Mouse (Mus musculus) hindbrain, embryonic 10.5 days (tissue): ENCODE measurements at regions not wholly inside any gene's neighbourhood (a gene's known extent, or its start where the extent isn't known, plus 50 kb on each side); places are given as distances from the start of the nearest gene placed in this dataset.

ENCODE experiments used
- DNase-seq: peaks from one replicate; pipeline ENCODE4 v3.0.0-alpha.2; 2017; ENCODE audit warnings: low spot score
- H3K27ac ChIP-seq: fragments of 300-500 bp; sonication (generic); 2 replicates; pipeline ENCODE4 v1.5.1; 2016; ENCODE audit warnings: mild to moderate bottlenecking, moderate library complexity
- H3K27me3 ChIP-seq: fragments of 300-500 bp; sonication (generic); 2 replicates; pipeline ENCODE4 v1.6.1; 2016; ENCODE audit warnings: mild to moderate bottlenecking; ENCODE audit not compliant: poor library complexity, insufficient read depth, severe bottlenecking
- H3K36me3 ChIP-seq: fragments of 300-500 bp; sonication (generic); 2 replicates; pipeline ENCODE4 v1.6.1; 2016; ENCODE audit warnings: mild to moderate bottlenecking, moderate library complexity
- H3K4me1 ChIP-seq: fragments of 300-500 bp; sonication (generic); replicated peaks from 2 replicates; pipeline ENCODE4 v1.6.1; 2016; ENCODE audit warnings: mild to moderate bottlenecking
- H3K4me3 ChIP-seq: fragments of 300-500 bp; sonication (generic); 2 replicates; pipeline ENCODE4 v1.5.1; 2016; ENCODE audit warnings: mild to moderate bottlenecking, moderate library complexity
- H3K9me3 ChIP-seq: fragments of 300-500 bp; sonication (generic); 2 replicates; pipeline ENCODE4 v1.6.1; 2016; ENCODE audit warnings: mild to moderate bottlenecking, moderate library complexity
- WGBS: fragments of 180-500 bp; shearing (Covaris S2); methylation state at CpG from one replicate; pipeline ENCODE4 v1.1.7; 2016; 5-methylcytosine and 5-hydroxymethylcytosine counted together

GRCm38 (mm10) chr4:56275836-56276235, 464.0 kb upstream of the Gm26657 start:
- WGBS = 88% methylated on average over 3 of the region's 3 CpGs
- no peak for DNase-seq
- no peaks in the 10 kb centered on the region for H3K36me3 ChIP-seq
- H3K4me1 ChIP-seq = no peaks in the 10 kb centered on the region
- H3K27me3 ChIP-seq = no peaks in the 10 kb centered on the region
- H3K27ac ChIP-seq = no peak overlapping the region
- no peaks in the 10 kb centered on the region for H3K9me3 ChIP-seq
- H3K4me3 ChIP-seq = no peak overlapping the region

GRCm38 (mm10) chr4:56271390-56271789, 468.5 kb upstream of the Gm26657 start:
- Histone ChIP-seq H3K27me3 (no peaks in the 10 kb centered on the region), H3K27ac (no peak overlapping the region), H3K36me3 (no peaks in the 10 kb centered on the region), H3K9me3 (no peaks in the 10 kb centered on the region), H3K4me3 (no peak overlapping the region), H3K4me1 (no peaks in the 10 kb centered on the region)
- 95% methylated on average over 4 of the region's 4 CpGs for WGBS
- no peak for DNase-seq

GRCm38 (mm10) chr4:56264626-56265025, 475.2 kb upstream of the Gm26657 start:
- H3K27ac ChIP-seq = no peak overlapping the region
- no peaks in the 10 kb centered on the region for H3K4me1 ChIP-seq
- no peaks in the 10 kb centered on the region for H3K27me3 ChIP-seq
- H3K36me3 ChIP-seq = no peaks in the 10 kb centered on the region
- no peaks in the 10 kb centered on the region for H3K9me3 ChIP-seq
- no peak overlapping the region for H3K4me3 ChIP-seq
- DNase-seq = no peak
- 91% methylated on average over 4 of the region's 4 CpGs for WGBS

- no peak for DNase-seq
- Histone ChIP-seq H3K36me3 (no peaks in the 10 kb centered on the region), H3K9me3 (no peaks in the 10 kb centered on the region), H3K27ac (no peak overlapping the region), H3K4me1 (no peaks in the 10 kb centered on the region), H3K27me3 (no peaks in the 10 kb centered on the region), H3K4me3 (no peak overlapping the region)
Observed at GRCm38 (mm10) chr4:56263822-56264221, 476.0 kb upstream of the Gm26657 start.

- H3K4me1 ChIP-seq = no peaks in the 10 kb centered on the region
- H3K27me3 ChIP-seq = no peaks in the 10 kb centered on the region
- H3K4me3 ChIP-seq = no peak overlapping the region
- H3K27ac ChIP-seq = no peak overlapping the region
- no peak for DNase-seq
- no peaks in the 10 kb centered on the region for H3K9me3 ChIP-seq
- H3K36me3 ChIP-seq = no peaks in the 10 kb centered on the region
- whole genome bisulfite sequencing = 87% methylated on average over 1 of the region's 1 CpGs
Observed at GRCm38 (mm10) chr4:56262589-56262988, 477.3 kb upstream of the Gm26657 start.

- Histone ChIP-seq H3K4me3 (no peak overlapping the region), H3K27me3 (no peaks in the 10 kb centered on the region), H3K9me3 (no peaks in the 10 kb centered on the region), H3K27ac (no peak overlapping the region), H3K4me1 (no peaks in the 10 kb centered on the region), H3K36me3 (no peaks in the 10 kb centered on the region)
- DNase-seq = no peak
- 91% methylated on average over 5 of the region's 5 CpGs for WGBS
Observed at GRCm38 (mm10) chr4:56261992-56262391, 477.9 kb upstream of the Gm26657 start.

- H3K36me3 ChIP-seq = no peaks in the 10 kb centered on the region
- H3K27ac ChIP-seq = no peak overlapping the region
- 48% methylated on average over 1 of the region's 1 CpGs for WGBS
- no peaks in the 10 kb centered on the region for H3K9me3 ChIP-seq
- H3K4me3 ChIP-seq = no peak overlapping the region
- no peaks in the 10 kb centered on the region for H3K4me1 ChIP-seq
- H3K27me3 ChIP-seq = no peaks in the 10 kb centered on the region
- no peak for DNase-seq
Observed at GRCm38 (mm10) chr4:56252375-56252774, 487.5 kb upstream of the Gm26657 start.

GRCm38 (mm10) chr4:56251766-56252165, 488.1 kb upstream of the Gm26657 start:
- 80% methylated on average over 2 of the region's 2 CpGs for WGBS
- H3K4me1 ChIP-seq = no peaks in the 10 kb centered on the region
- no peaks in the 10 kb centered on the region for H3K9me3 ChIP-seq
- no peaks in the 10 kb centered on the region for H3K36me3 ChIP-seq
- H3K27ac ChIP-seq = no peak overlapping the region
- no peak overlapping the region for H3K4me3 ChIP-seq
- DNase-seq = no peak
- H3K27me3 ChIP-seq = no peaks in the 10 kb centered on the region

- no peak for DNase-seq
- Histone ChIP-seq H3K9me3 (no peaks in the 10 kb centered on the region), H3K4me3 (no peak overlapping the region), H3K27me3 (no peaks in the 10 kb centered on the region), H3K4me1 (no peaks in the 10 kb centered on the region), H3K36me3 (no peaks in the 10 kb centered on the region), H3K27ac (no peak overlapping the region)
- 90% methylated on average over 2 of the region's 2 CpGs for WGBS
Observed at GRCm38 (mm10) chr4:56250611-56251010, 489.3 kb upstream of the Gm26657 start.

- Histone ChIP-seq H3K9me3 (no peaks in the 10 kb centered on the region), H3K36me3 (no peaks in the 10 kb centered on the region), H3K27ac (no peak overlapping the region), H3K27me3 (no peaks in the 10 kb centered on the region), H3K4me1 (no peaks in the 10 kb centered on the region), H3K4me3 (no peak overlapping the region)
- 69% methylated on average over 6 of the region's 6 CpGs for WGBS
- DNase-seq = peak; percentile 15
Observed at GRCm38 (mm10) chr4:56243863-56244262, 496.0 kb upstream of the Gm26657 start.

- Histone ChIP-seq H3K4me3 (no peak overlapping the region), H3K4me1 (no peaks in the 10 kb centered on the region), H3K27me3 (no peaks in the 10 kb centered on the region), H3K36me3 (no peaks in the 10 kb centered on the region), H3K9me3 (no peaks in the 10 kb centered on the region), H3K27ac (no peak overlapping the region)
- DNase-seq = no peak
- 84% methylated on average over 4 of the region's 4 CpGs for WGBS
Observed at GRCm38 (mm10) chr4:56238496-56239488, 501.1 kb upstream of the Gm26657 start.

GRCm38 (mm10) chr4:56231414-56231813, 508.5 kb upstream of the Gm26657 start:
- Histone ChIP-seq H3K27ac (no peak overlapping the region), H3K36me3 (no peaks in the 10 kb centered on the region), H3K9me3 (no peaks in the 10 kb centered on the region), H3K27me3 (no peaks in the 10 kb centered on the region), H3K4me3 (no peak overlapping the region), H3K4me1 (no peaks in the 10 kb centered on the region)
- WGBS = 87% methylated on average over 7 of the region's 7 CpGs
- DNase-seq = no peak

GRCm38 (mm10) chr4:56230451-56230850, 509.4 kb upstream of the Gm26657 start:
- Histone ChIP-seq H3K4me3 (no peak overlapping the region), H3K36me3 (no peaks in the 10 kb centered on the region), H3K9me3 (no peaks in the 10 kb centered on the region), H3K27ac (no peak overlapping the region), H3K4me1 (no peaks in the 10 kb centered on the region), H3K27me3 (no peaks in the 10 kb centered on the region)
- no peak for DNase-seq
- WGBS = 88% methylated on average over 1 of the region's 1 CpGs
